Mouse (Mus musculus) right cerebral cortex, adult 2 months (tissue): ENCODE measurements around the gene Twsg1.
A peak's percentile ranks its signal among the peaks of the same experiment; 100 is the strongest.

ENCODE experiments used
- DNase-seq, 2 experiments: peaks; one replicate each; pipeline ENCODE4 v3.0.0; 2021 to 2022; ENCODE audit warnings: low spot score in 2 of 2

Gene Twsg1

GRCm38 (mm10) chr17:65886571-65886970 is 64.5 kb downstream of the Twsg1 start:
- DNase-seq, result no peak

GRCm38 (mm10) chr17:65885697-65886529 is 65.1 kb downstream of the Twsg1 start, which contains the start of gene Ralbp1:
Gene Ralbp1, minus strand, starts transcription at chr17:65885798.
- peak; percentile 40 to 56 for DNase-seq

DNA sequence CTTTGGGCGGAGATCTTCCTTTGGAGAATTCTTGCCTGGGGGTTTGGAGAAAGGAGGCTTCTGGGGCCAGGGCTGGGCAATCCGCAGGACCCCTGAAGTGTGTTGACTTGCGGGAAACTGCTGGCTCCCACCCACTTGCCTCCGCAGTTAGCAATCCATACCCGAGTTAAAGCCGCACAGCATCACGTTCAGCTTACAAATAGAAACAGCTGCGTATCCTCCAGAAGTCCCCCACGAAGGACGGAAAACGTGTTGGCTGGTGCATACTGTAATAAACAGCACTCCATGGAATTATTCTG is 65.7 kb downstream of the Twsg1 start:
- DNase-seq, result no peak

DNA sequence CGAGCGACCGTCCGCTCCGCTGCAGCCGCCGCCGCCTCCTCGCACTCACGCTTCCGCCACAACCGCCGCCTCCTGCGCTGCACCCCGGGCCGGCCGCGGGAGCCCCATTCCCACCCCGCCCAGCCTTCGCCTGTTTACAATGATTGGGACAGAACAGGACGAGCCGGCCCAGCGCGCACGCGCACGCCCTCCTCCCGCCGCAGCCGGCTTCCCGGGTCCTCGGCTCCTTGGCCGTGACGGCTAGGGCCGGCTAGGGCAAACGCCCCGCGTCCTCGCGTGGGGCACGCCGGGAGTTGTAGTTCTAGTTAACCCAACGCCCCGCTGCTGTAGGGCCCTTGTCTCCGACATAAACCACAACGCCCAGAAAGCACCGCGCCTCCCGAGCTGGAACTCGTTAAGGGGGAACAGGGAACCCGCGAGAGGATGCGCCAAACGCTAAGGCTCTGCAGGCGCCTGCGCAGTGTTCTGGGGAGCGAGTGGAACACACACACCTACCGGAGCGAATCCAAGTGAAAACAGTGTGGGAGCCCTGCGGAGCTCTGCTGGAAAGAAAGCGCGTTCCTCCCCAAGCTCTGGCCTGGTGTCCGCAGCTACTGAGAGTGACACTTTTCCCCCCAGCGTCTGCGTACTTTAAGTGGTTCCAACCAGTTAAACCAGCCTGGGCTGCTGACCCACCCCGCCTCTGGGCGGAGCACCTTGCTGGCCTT is 66.2 kb downstream of the Twsg1 start:
- peak; percentile 99 to 100 for DNase-seq

DNA sequence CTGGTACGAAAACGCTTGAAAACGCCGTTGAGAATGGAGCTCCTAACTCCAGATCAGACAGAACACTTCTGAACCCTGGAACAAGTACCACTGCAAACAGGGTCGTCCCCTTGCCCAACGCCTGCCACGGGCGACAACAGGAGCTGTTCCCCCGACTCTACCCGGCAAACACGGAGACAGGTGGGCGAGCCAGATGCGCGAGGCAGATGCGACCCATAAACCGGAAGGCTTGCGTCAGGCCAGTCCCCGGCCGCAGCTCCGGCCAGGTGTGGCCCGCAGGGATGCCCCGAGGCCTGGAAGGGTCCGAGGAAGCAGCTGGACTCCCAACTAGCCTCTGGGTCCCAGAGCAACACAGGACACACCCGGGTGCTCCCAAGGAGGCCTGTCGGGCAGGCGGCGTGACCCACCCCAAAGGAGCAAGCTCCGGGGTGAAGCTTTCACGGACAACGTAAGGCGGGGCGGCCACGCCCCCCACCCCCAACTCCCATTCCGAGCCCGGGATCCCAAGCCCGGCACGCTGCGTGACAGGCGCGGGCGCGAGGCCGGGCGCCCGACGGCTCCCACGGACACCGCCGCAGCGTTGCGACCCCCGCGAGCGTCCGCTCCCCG is 66.9 kb downstream of the Twsg1 start:
- peak; percentile 27 to 40 for DNase-seq

DNA sequence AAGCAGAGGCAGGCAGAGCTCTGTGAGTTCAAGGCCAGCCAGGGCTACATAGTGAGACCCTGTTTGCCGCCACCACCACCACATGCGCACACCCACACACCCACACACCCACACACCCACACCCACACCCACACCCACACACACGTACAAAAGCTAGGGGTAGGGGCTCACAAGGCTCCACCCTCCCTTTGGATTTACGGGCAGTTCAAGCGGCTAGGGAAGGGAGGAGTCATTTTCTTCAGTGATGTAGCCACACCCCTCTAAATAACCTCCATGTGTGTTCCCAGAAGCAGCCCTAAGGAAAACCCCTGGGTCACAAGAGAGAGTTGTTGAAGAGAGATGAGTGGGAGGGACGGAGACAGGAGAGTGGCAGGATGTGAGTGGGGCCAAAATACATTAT is 74.0 kb downstream of the Twsg1 start:
- no peak for DNase-seq

GRCm38 (mm10) chr17:65873834-65874233 is 77.2 kb downstream of the Twsg1 start:
- DNase-seq, result no peak

GRCm38 (mm10) chr17:65873156-65873555 is 77.9 kb downstream of the Twsg1 start:
- DNase-seq, result no peak

DNA sequence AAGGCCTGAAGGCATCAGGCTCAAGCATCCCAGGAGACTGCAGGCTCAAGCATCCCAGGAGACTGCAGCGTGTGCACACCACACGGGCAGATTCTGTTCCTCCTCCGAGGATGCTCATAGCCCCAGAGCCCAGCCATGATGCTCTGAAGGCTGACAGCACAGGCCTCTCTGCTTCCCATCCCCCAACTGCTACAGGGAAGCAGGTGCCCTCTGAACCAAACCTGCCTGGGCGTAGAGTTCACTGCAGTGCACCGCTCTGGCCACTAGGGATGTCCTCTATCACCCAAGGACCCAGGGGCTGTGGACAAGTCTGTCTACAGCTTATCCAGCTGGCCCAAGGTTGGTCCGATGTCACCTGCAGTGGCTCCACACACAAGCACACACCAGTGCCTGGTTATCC is 78.4 kb downstream of the Twsg1 start:
- no peak for DNase-seq

DNA sequence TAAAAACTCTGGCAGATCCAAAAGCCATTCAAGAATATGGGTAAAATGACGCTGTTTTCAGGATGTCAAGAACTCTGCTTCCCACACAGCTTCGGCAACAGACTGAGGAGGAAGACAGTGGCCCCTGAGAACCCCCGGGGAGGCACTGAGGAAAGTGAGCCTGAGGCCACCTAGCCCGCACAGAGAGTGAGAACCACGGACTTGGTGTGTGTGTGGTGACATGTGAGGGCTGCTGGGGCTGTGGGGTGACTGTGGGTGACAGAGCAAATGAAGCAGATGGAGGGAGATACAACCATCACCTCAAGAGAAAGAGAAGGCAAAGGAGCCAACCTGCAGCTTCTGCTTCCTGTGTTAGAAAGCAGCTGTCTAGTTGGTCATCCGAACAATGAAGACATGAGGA is 79.0 kb downstream of the Twsg1 start:
- DNase-seq, result no peak
